Mouse (Mus musculus): ENCODE results near the gene Fgr. TPM values are rescaled to one million over a fixed set of nuclear protein-coding genes. Genes with fewer than 3 reads are reported as not detected.
A peak's percentile ranks its signal among the peaks of the same experiment; 100 is the strongest.

The Fgr gene
- polyA plus RNA-seq, 1 experiment from 2014 or later: 0.23 TPM

- Histone ChIP-seq H3K9ac (replicated peaks) (no peak overlapping the region), H3K27ac (replicated peaks) (no peak overlapping the region), H3K27me3 (replicated peaks) (no peaks in the 10 kb centered on the region), H3K4me3 (replicated peaks) (no peak overlapping the region), H3K4me1 (peaks cover 55% of the 10 kb centered on the region), H3K36me3 (no peaks in the 10 kb centered on the region), H3K9me3 (replicated peaks) (no peaks in the 10 kb centered on the region), H3K4me2 (no peak overlapping the region)
- no peak for ATAC-seq (ENCODE audit: low FRiP score)
- WGBS: 93% methylated on average over 1 of the region's 1 CpGs
Measured at GRCm38 (mm10) chr4:133035446-133035845, 61.6 kb downstream of the Fgr start.

- Histone ChIP-seq H3K4me1 (peaks cover 59% of the 10 kb centered on the region), H3K9ac (replicated peaks) (no peak overlapping the region), H3K27me3 (replicated peaks) (no peaks in the 10 kb centered on the region), H3K4me2 (no peak overlapping the region), H3K27ac (replicated peaks) (0 out of 2 replicates have a peak overlapping the region, but pooled peaks have one; percentile 2), H3K9me3 (replicated peaks) (no peaks in the 10 kb centered on the region), H3K36me3 (no peaks in the 10 kb centered on the region), H3K4me3 (replicated peaks) (no peak overlapping the region)
- ATAC-seq (ENCODE audit: low FRiP score): no peak
- WGBS: 63% methylated on average over 3 of the region's 3 CpGs
Measured at GRCm38 (mm10) chr4:133035946-133036345, 62.1 kb downstream of the Fgr start.

GRCm38 (mm10) chr4:133037293-133037692, 63.4 kb downstream of the Fgr start:
- H3K27ac ChIP-seq (replicated peaks): no peak overlapping the region

GRCm38 (mm10) chr4:133037798-133038197, 63.9 kb downstream of the Fgr start:
- Histone ChIP-seq H3K27ac (replicated peaks) (no peak overlapping the region), H3K4me1 (peaks cover 77% of the 10 kb centered on the region), H3K9me3 (replicated peaks) (no peaks in the 10 kb centered on the region), H3K9ac (replicated peaks) (no peak overlapping the region), H3K4me2 (peak overlapping the region; percentile 99), H3K36me3 (no peaks in the 10 kb centered on the region), H3K4me3 (replicated peaks) (peak overlapping the region; percentile 53; the same call in 1 of the 2 replicates), H3K27me3 (replicated peaks) (no peaks in the 10 kb centered on the region)
- 36% methylated on average over 6 of the region's 6 CpGs for WGBS
- no peak for ATAC-seq (ENCODE audit: low FRiP score)

More at GRCm38 (mm10) chr4:133037293-133037692, 63.4 kb downstream of the Fgr start:
- no peak overlapping the region for H3K4me2 ChIP-seq
- H3K9ac ChIP-seq (replicated peaks): no peak overlapping the region
- H3K36me3 ChIP-seq: no peaks in the 10 kb centered on the region
- ATAC-seq (ENCODE audit: low FRiP score): no peak
- no peak overlapping the region for H3K4me3 ChIP-seq (replicated peaks)
- 28% methylated on average over 9 of the region's 9 CpGs for WGBS
- H3K27me3 ChIP-seq (replicated peaks): no peaks in the 10 kb centered on the region
- H3K4me1 ChIP-seq: peaks cover 73% of the 10 kb centered on the region
- no peaks in the 10 kb centered on the region for H3K9me3 ChIP-seq (replicated peaks)

DNA sequence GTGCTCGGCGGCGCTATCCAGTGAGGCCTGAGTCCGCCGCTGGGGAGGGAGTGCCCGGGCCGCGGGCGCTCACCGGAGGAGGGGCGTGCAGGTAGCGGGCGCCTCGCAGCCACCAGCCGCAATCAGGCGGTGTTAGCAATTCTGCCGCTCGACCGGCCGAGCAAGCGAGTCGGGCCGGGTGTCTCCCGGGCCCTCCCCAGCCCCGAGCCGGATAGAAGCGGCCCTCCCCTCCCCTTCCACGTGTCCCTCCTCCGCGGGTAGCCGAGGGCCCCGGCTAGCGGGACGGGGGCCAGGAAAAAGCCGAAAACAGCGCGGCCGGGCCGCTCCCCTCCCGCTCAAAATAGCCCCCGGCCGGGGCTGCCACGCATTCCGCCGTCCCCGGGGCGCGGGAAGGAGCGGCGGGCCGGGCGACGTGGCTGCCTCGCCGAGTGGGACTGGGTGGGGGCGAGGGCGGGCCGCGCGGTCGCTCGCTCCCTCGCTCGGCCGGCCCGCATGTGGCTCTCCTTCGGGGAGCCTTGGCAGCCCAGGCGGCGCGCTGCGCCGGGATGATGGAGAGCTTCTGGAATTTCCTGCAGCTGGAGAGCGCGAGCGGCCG, 64.7 kb downstream of the Fgr start:
- Histone ChIP-seq H3K4me3 (replicated peaks) (peak overlapping the region; percentile 53), H3K27me3 (replicated peaks) (no peaks in the 10 kb centered on the region), H3K9me3 (replicated peaks) (no peaks in the 10 kb centered on the region), H3K4me1 (peaks cover 84% of the 10 kb centered on the region), H3K36me3 (no peaks in the 10 kb centered on the region), H3K27ac (replicated peaks) (peak overlapping the region; percentile 77), H3K4me2 (peak overlapping the region; percentile 99), H3K9ac (replicated peaks) (peak overlapping the region; percentile 69)
- peak; percentile 42 for ATAC-seq (ENCODE audit: low FRiP score)
- under 1% methylated on average over 57 of the region's 76 CpGs for WGBS

DNA sequence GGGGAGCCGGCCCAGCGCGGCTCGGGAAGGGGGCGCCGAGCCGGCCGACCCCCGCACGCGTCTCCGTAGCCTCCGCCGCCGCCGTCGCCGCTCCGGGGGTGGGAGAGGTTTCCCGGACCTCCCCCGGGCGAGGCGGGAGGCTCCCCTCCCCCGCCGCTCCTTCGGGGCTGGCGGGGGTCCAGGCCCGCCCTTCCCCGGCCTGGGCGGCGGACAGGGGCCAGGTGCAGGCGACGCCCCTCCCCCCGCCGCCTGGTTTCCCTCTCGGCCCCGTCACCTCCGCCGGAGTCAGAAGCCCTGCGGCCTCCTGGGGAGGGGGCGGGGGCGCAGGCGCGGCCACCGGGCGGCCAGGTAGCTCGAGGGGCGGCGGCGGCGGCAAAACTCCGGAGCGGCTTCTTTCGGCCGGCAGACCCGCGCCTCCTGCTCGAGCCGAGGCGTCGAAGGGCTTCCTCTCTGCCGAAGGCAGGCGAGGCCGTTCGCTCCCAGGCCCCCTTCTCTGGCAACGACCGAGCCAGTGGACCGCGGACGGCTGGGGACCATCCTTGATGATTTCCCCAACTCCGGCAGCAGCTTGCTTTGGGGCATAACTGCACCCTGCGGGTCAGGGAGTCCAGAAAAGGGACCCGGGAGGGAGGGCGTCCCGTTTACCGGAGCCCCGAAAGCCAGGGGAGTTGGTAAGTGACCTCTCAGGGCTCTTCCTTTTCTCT, 65.4 kb downstream of the Fgr start:
- peak overlapping the region; percentile 69 for H3K9ac ChIP-seq (replicated peaks)
- H3K4me3 ChIP-seq (replicated peaks): peak overlapping the region; percentile 53
- peaks cover 88% of the 10 kb centered on the region for H3K4me1 ChIP-seq
- peak overlapping the region; percentile 77 for H3K27ac ChIP-seq (replicated peaks)
- H3K27me3 ChIP-seq (replicated peaks): no peaks in the 10 kb centered on the region
- peak overlapping the region; percentile 99 for H3K4me2 ChIP-seq
- no peak for ATAC-seq (ENCODE audit: low FRiP score)
- H3K36me3 ChIP-seq: no peaks in the 10 kb centered on the region
- 2% methylated on average over 64 of the region's 77 CpGs for WGBS
- H3K9me3 ChIP-seq (replicated peaks): no peaks in the 10 kb centered on the region

DNA sequence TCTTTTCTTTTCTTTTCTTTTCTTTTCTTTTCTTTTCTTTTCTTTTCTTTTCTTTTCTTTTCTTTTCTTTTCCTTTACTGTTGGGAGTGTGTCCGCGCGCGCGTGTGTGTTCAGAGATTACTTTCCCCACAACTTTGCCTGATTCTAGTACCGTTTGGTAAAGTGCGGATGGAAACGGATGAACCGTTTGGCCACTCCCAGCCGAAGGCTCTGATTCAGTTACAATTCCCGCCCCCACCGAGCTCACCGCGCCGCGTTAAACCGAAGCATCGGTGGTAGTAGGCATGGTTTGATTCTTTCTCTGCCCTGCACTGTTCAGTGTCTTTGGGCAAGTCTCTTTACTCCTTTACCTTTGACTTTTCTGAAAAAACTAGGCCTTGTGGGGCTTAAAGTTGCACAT, 65.9 kb downstream of the Fgr start:
- Histone ChIP-seq H3K4me3 (replicated peaks) (peak overlapping the region; percentile 53), H3K9me3 (replicated peaks) (no peaks in the 10 kb centered on the region), H3K27ac (replicated peaks) (no peak overlapping the region; the same call in 1 of the 2 replicates), H3K36me3 (no peaks in the 10 kb centered on the region), H3K4me2 (peak overlapping the region; percentile 99), H3K9ac (replicated peaks) (0 out of 2 replicates have a peak overlapping the region, but pooled peaks have one; percentile 7), H3K4me1 (peaks cover 89% of the 10 kb centered on the region), H3K27me3 (replicated peaks) (no peaks in the 10 kb centered on the region)
- WGBS: 13% methylated on average over 18 of the region's 18 CpGs
- no peak for ATAC-seq (ENCODE audit: low FRiP score)

GRCm38 (mm10) chr4:133040241-133040904, 66.5 kb downstream of the Fgr start:
- peaks cover 90% of the 10 kb centered on the region for H3K4me1 ChIP-seq
- H3K36me3 ChIP-seq: no peaks in the 10 kb centered on the region
- H3K4me3 ChIP-seq (replicated peaks): peak overlapping the region; percentile 53; the same call in 1 of the 2 replicates
- 41% methylated on average over 14 of the region's 14 CpGs for WGBS
- H3K4me2 ChIP-seq: peak overlapping the region; percentile 99
- no peaks in the 10 kb centered on the region for H3K9me3 ChIP-seq (replicated peaks)
- no peak overlapping the region; the same call in 1 of the 2 replicates for H3K27ac ChIP-seq (replicated peaks)
- peak overlapping the region; percentile 7; the same call in 1 of the 2 replicates for H3K9ac ChIP-seq (replicated peaks)
- no peak for ATAC-seq (ENCODE audit: low FRiP score)
- H3K27me3 ChIP-seq (replicated peaks): no peaks in the 10 kb centered on the region

DNA sequence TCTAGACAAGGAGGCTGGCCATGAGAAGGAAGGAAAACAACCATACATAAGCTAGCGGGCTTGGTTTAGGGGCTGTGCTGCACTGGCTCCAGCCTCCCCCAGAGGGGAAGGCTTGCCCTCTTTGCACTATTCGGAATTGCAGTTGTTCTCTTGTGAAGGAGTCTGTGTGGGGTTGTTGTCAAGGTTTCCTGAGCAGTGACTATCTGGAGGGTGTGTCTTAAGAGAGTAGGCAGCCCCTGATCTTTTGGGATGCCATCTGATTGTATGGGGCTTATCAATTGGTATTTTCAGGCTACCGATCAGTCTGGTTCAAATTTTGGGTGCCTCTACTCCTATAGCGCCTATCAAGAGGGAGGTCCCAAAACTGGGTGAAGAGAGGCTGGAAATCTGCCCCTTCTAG, 68.3 kb downstream of the Fgr start:
- peaks cover 97% of the 10 kb centered on the region for H3K4me1 ChIP-seq
- peak overlapping the region; percentile 52 for H3K4me2 ChIP-seq
- H3K27ac ChIP-seq (replicated peaks): peak overlapping the region; percentile 78
- H3K36me3 ChIP-seq: no peaks in the 10 kb centered on the region
- H3K27me3 ChIP-seq (replicated peaks): no peaks in the 10 kb centered on the region
- H3K9me3 ChIP-seq (replicated peaks): no peaks in the 10 kb centered on the region
- ATAC-seq (ENCODE audit: low FRiP score): no peak
- WGBS: 34% methylated on average over 4 of the region's 4 CpGs
- H3K4me3 ChIP-seq (replicated peaks): peak overlapping the region; percentile 1; the same call in 1 of the 2 replicates
- H3K9ac ChIP-seq (replicated peaks): 0 out of 2 replicates have a peak overlapping the region, but pooled peaks have one; percentile 23

GRCm38 (mm10) chr4:133042651-133043635, 69.0 kb downstream of the Fgr start:
- Histone ChIP-seq H3K27me3 (replicated peaks) (no peaks in the 10 kb centered on the region), H3K4me3 (replicated peaks) (peak overlapping the region; percentile 1; the same call in 1 of the 2 replicates), H3K9ac (replicated peaks) (peak overlapping the region; percentile 23; the same call in 1 of the 2 replicates), H3K4me1 (peaks cover 98% of the 10 kb centered on the region), H3K36me3 (no peaks in the 10 kb centered on the region), H3K9me3 (replicated peaks) (no peaks in the 10 kb centered on the region), H3K4me2 (peak overlapping the region; percentile 52), H3K27ac (replicated peaks) (peak overlapping the region; percentile 78)
- ATAC-seq (ENCODE audit: low FRiP score): peak; percentile 51
- WGBS: 6% methylated on average over 28 of the region's 28 CpGs
